Mouse (Mus musculus): ENCODE measurements at regions not wholly inside any gene's neighbourhood (a gene's known extent, or its start where the extent isn't known, plus 50 kb on each side); places are given as distances from the start of the nearest gene placed in this dataset.

DNA sequence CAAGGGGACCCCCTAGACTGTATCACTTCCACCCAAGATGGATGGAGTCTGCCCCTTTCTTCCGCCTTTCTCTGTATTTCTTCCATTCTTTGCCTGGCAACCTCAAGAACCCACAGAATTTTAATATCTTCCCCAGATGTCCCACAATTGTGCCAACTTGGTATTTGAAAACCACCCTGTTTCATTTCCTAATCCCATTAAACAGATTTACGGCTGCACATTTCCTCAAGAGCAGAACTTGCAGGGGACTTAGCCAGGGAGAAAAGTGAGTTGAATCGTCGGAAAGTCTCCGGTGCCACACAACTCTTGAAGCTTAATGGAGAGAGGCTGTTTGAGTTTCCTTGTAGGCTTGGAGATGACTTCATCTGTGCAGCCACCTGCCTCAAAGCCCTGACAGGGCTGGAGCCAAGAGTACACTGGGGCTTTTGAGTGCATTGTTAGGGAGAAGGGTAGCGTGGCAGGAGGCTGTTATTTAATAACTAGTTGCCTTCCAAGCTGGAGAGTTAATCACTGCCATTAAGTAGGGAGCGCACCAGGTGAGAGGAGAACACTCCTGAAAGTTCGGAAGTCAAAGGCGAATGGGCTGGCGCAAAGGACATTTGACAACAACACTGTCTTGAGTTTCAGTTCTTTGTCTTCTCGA is 93.5 kb downstream of the Tex36 start:
- Histone ChIP-seq H3K27me3 (ENCODE audit: control insufficient read depth, insufficient read depth, insufficient read length) (no peaks in the 10 kb centered on the region), H3K4me3 (no peak overlapping the region), H3K36me3 (ENCODE audit: control insufficient read depth, insufficient read depth) (no peaks in the 10 kb centered on the region), H3K79me2 (ENCODE audit: control insufficient read depth, insufficient read depth) (no peaks in the 10 kb centered on the region), H3K4me2 (ENCODE audit: low read depth) (no peak overlapping the region), H3ac (ENCODE audit: control insufficient read depth, insufficient read length) (no peak overlapping the region)
- TF ChIP-seq REST (IDR thresholded peaks at IDR 0.05; ENCODE audit: insufficient read depth, insufficient read length), result no peak
- no peak for TF ChIP-seq USF1 (IDR thresholded peaks at IDR 0.05; ENCODE audit: low read depth)
- TF ChIP-seq POLR2AphosphoS2 (IDR thresholded peaks at IDR 0.05; ENCODE audit: insufficient read length, low read depth), result no peak
- TF ChIP-seq TCF3 (IDR thresholded peaks at IDR 0.05; ENCODE audit: insufficient read length, low read depth), result no peak
- no peak for TF ChIP-seq POLR2A (IDR thresholded peaks at IDR 0.05; ENCODE audit: insufficient read length, low read depth)
- TF ChIP-seq MYOD1 (IDR thresholded peaks at IDR 0.05; ENCODE audit: control insufficient read depth in 1 of 3, insufficient read length in 2 of 3, low read depth in 2 of 3), result no peak
- no peak for TF ChIP-seq CEBPB (IDR thresholded peaks at IDR 0.05; ENCODE audit: insufficient read depth, poor library complexity, severe bottlenecking)
- no peak for TF ChIP-seq E2F4 (IDR thresholded peaks at IDR 0.05; ENCODE audit: insufficient read depth)

DNA sequence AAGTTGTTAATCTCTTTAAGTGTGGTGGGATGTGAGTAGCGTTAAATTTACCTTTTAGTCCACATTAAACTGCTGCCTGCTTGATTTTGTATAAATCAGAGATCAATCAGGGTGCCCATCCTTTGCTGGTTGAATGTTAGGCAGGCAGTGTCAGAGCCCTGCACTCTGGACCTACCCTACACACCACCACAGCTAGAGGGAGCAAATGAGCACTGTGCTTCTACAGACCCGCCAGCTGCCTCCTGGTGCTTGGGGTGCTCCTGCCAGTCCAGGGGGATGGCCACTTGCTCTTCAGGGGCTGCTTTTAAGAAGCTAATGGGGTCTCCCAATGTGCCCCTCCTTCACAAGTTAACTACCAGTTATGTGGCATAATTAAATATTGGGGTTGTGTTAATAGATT is 96.3 kb downstream of the Tex36 start:
- no peak for TF ChIP-seq SRF (IDR thresholded peaks at IDR 0.05; ENCODE audit: control insufficient read depth, insufficient read length, low read depth)
- no peak for TF ChIP-seq MAX (IDR thresholded peaks at IDR 0.05; ENCODE audit: low read depth)
- no peak for TF ChIP-seq CEBPB (IDR thresholded peaks at IDR 0.05; ENCODE audit: insufficient read depth, poor library complexity, severe bottlenecking)
- TF ChIP-seq POLR2AphosphoS2 (IDR thresholded peaks at IDR 0.05; ENCODE audit: insufficient read length, low read depth), result no peak
- TF ChIP-seq TCF12 (IDR thresholded peaks at IDR 0.05; ENCODE audit: insufficient read depth, poor library complexity, severe bottlenecking), result no peak
- no peak for TF ChIP-seq POLR2A (IDR thresholded peaks at IDR 0.05; ENCODE audit: insufficient read length, low read depth)
- no peak for TF ChIP-seq MYOG (IDR thresholded peaks at IDR 0.05; ENCODE audit: control insufficient read depth in 1 of 3, insufficient read depth in 1 of 3, insufficient read length in 2 of 3, low read depth in 2 of 3)
- no peak for TF ChIP-seq MYOD1 (IDR thresholded peaks at IDR 0.05; ENCODE audit: control insufficient read depth in 1 of 3, insufficient read length in 2 of 3, low read depth in 2 of 3)
- no peak for TF ChIP-seq REST (IDR thresholded peaks at IDR 0.05; ENCODE audit: insufficient read depth, insufficient read length)
- TF ChIP-seq E2F4 (IDR thresholded peaks at IDR 0.05; ENCODE audit: insufficient read depth), result no peak
- TF ChIP-seq TCF3 (IDR thresholded peaks at IDR 0.05; ENCODE audit: insufficient read length, low read depth), result no peak
- TF ChIP-seq USF1 (IDR thresholded peaks at IDR 0.05; ENCODE audit: low read depth), result no peak
- no peak overlapping the region for H3ac ChIP-seq (ENCODE audit: control insufficient read depth, insufficient read length)
- H3K36me3 ChIP-seq (ENCODE audit: control insufficient read depth, insufficient read depth), result no peaks in the 10 kb centered on the region
- H3K27me3 ChIP-seq (ENCODE audit: control insufficient read depth, insufficient read depth, insufficient read length), result no peaks in the 10 kb centered on the region
- H3K4me3 ChIP-seq, result no peak overlapping the region
- no peaks in the 10 kb centered on the region for H3K79me2 ChIP-seq (ENCODE audit: control insufficient read depth, insufficient read depth)
- H3K4me2 ChIP-seq (ENCODE audit: low read depth), result no peak overlapping the region

- TF ChIP-seq E2F4 (IDR thresholded peaks at IDR 0.05; ENCODE audit: insufficient read depth), result no peak
- no peak for TF ChIP-seq CEBPB (IDR thresholded peaks at IDR 0.05; ENCODE audit: insufficient read depth, poor library complexity, severe bottlenecking)
- no peak for TF ChIP-seq REST (IDR thresholded peaks at IDR 0.05; ENCODE audit: insufficient read depth, insufficient read length)
- TF ChIP-seq TCF3 (IDR thresholded peaks at IDR 0.05; ENCODE audit: insufficient read length, low read depth), result no peak
- no peak for TF ChIP-seq MYOD1 (IDR thresholded peaks at IDR 0.05; ENCODE audit: control insufficient read depth in 1 of 3, insufficient read length in 2 of 3, low read depth in 2 of 3)
- Histone ChIP-seq H3K36me3 (ENCODE audit: control insufficient read depth, insufficient read depth) (no peaks in the 10 kb centered on the region), H3K27me3 (ENCODE audit: control insufficient read depth, insufficient read depth, insufficient read length) (no peaks in the 10 kb centered on the region), H3K4me3 (no peak overlapping the region), H3K4me2 (ENCODE audit: low read depth) (no peak overlapping the region), H3ac (ENCODE audit: control insufficient read depth, insufficient read length) (no peak overlapping the region), H3K79me2 (ENCODE audit: control insufficient read depth, insufficient read depth) (no peaks in the 10 kb centered on the region)
Measured at GRCm38 (mm10) chr7:133503946-133504345, 98.0 kb downstream of the Tex36 start.

DNA sequence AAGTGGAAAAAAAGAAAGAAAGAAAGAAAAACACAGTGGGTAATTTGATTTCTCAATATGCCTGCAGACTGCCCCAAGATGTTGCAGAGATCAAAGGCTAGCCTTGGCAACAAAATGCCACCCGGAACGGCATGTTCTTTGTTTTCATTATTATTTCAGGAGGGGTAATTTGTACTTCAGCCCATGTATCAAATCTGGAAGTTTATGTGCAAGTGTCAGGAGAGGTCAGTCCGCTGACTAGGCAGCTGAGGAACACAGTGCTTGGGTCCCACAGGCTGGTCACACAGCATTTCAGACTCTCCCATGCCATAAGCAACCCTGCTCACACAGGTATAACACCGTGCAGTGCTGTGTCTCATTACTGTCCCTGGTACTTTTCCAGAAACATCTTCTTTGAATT is 99.2 kb downstream of the Tex36 start:
- H3K36me3 ChIP-seq (ENCODE audit: control insufficient read depth, insufficient read depth), result no peaks in the 10 kb centered on the region
- H3K79me2 ChIP-seq (ENCODE audit: control insufficient read depth, insufficient read depth), result no peaks in the 10 kb centered on the region
- no peaks in the 10 kb centered on the region for H3K27me3 ChIP-seq (ENCODE audit: control insufficient read depth, insufficient read depth, insufficient read length)
- H3K4me2 ChIP-seq (ENCODE audit: low read depth), result no peak overlapping the region
- H3ac ChIP-seq (ENCODE audit: control insufficient read depth, insufficient read length), result no peak overlapping the region
- no peak overlapping the region for H3K4me3 ChIP-seq
- no peak for TF ChIP-seq MYOG (IDR thresholded peaks at IDR 0.05; ENCODE audit: control insufficient read depth in 1 of 3, insufficient read depth in 1 of 3, insufficient read length in 2 of 3, low read depth in 2 of 3)

GRCm38 (mm10) chr7:133497551-133497950 is 104.4 kb downstream of the Tex36 start:
- H3ac ChIP-seq (ENCODE audit: control insufficient read depth, insufficient read length), result no peak overlapping the region
- no peaks in the 10 kb centered on the region for H3K36me3 ChIP-seq (ENCODE audit: control insufficient read depth, insufficient read depth)
- TF ChIP-seq POLR2A (IDR thresholded peaks at IDR 0.05; ENCODE audit: insufficient read length, low read depth) (no peak), TCF12 (IDR thresholded peaks at IDR 0.05; ENCODE audit: insufficient read depth, poor library complexity, severe bottlenecking) (no peak), MYOD1 (IDR thresholded peaks at IDR 0.05; ENCODE audit: control insufficient read depth in 1 of 3, insufficient read length in 2 of 3, low read depth in 2 of 3) (no peak), REST (IDR thresholded peaks at IDR 0.05; ENCODE audit: insufficient read depth, insufficient read length) (no peak), TCF3 (IDR thresholded peaks at IDR 0.05; ENCODE audit: insufficient read length, low read depth) (no peak), SRF (IDR thresholded peaks at IDR 0.05; ENCODE audit: control insufficient read depth, insufficient read length, low read depth) (no peak)
- H3K4me3 ChIP-seq, result no peak overlapping the region
- H3K4me2 ChIP-seq (ENCODE audit: low read depth), result no peak overlapping the region
- H3K79me2 ChIP-seq (ENCODE audit: control insufficient read depth, insufficient read depth), result no peaks in the 10 kb centered on the region
- peaks cover 16% of the 10 kb centered on the region for H3K27me3 ChIP-seq (ENCODE audit: control insufficient read depth, insufficient read depth, insufficient read length)
